Mouse (Mus musculus) small intestine, adult 2 months (tissue): Measurements from ENCODE around the gene Trim68.
A peak's percentile ranks its signal among the peaks of the same experiment; 100 is the strongest.

Experiments used
- CTCF ChIP-seq: fragments of 200-500 bp; IDR thresholded peaks from 2 replicates; pipeline ENCODE4 v1.5.1; 2012; ENCODE audit warnings: low read depth, mild to moderate bottlenecking, control low read depth, inconsistent platforms, low read length, moderate library complexity, mixed read lengths; ENCODE audit not compliant: insufficient replicate concordance, insufficient read length; ENCODE audit errors: extremely low read depth
- POLR2A ChIP-seq: fragments of 200-500 bp; IDR thresholded peaks from 2 replicates; pipeline ENCODE4 v1.6.1; 2012; ENCODE audit warnings: low read depth, mild to moderate bottlenecking, control low read depth, inconsistent platforms, low read length, moderate library complexity

GRCm38 (mm10) chr7:102636665-102637064 is 50.5 kb downstream of the Trim68 start:
- peak; percentile 57; the same call in 1 of the 2 replicates for TF ChIP-seq CTCF
- no peak for TF ChIP-seq POLR2A
